Mouse (Mus musculus) left cerebral cortex, adult 2 months (tissue): ENCODE data around the gene Pdia3. TPM values are rescaled to one million over a fixed set of nuclear protein-coding genes. Genes with fewer than 3 reads are reported as not detected.
A peak's percentile ranks its signal among the peaks of the same experiment; 100 is the strongest.

Experiments
- DNase-seq, 2 experiments: peaks; one replicate each; pipeline ENCODE4 v3.0.0; 2021 to 2022; ENCODE audit warnings: low spot score in 2 of 2, mixed read lengths in 1 of 2; ENCODE audit errors: extremely low spot score in 1 of 2
- H3K27ac ChIP-seq: fragments of 200-600 bp; 2 replicates; pipeline ENCODE4 v1.8.1; 2022
- H3K4me3 ChIP-seq: fragments of 200-600 bp; 2 replicates; pipeline ENCODE4 v1.8.1; 2022
- CTCF ChIP-seq: fragments of 200-600 bp; IDR thresholded peaks from 2 replicates; pipeline ENCODE4 v1.8.1; 2022; ENCODE audit warnings: antibody characterized with exemption, mild to moderate bottlenecking, moderate library complexity
- intact Hi-C: fragments of 180-260 bp; cut with DNase I; formaldehyde crosslinking; loops from one replicate; pipeline ENCODE4 v1.15.1; 2025
- total RNA-seq, 2 experiments: library from RNA; stranded (reverse); gene quantifications; 2 replicates each; pipeline ENCODE4 v1.2.3; 2021

The Pdia3 gene
- total RNA-seq, 2 experiments from 2014 or later = 170 to 202 TPM

- no peak for TF ChIP-seq CTCF
- intact Hi-C loops = no loop called here
- Histone ChIP-seq H3K4me3 (no peak within 1 kb of the TSS), H3K27ac (no peak within 1 kb of the TSS)
- DNase-seq = no peak
Observed at GRCm38 (mm10) chr2:121444178-121444577, 30.6 kb downstream of the Pdia3 start, which contains the start of gene Ell3. Gene Ell3, minus strand, starts transcription at chr2:121444278.

GRCm38 (mm10) chr2:121445117-121445516 lies 31.5 kb downstream of the Pdia3 start:
- no peak for TF ChIP-seq CTCF
- Histone ChIP-seq H3K4me3 (no peak overlapping the region), H3K27ac (no peak overlapping the region)
- intact Hi-C loops = no loop called here
- no peak for DNase-seq

GRCm38 (mm10) chr2:121446506-121446905 lies 32.9 kb downstream of the Pdia3 start:
- intact Hi-C loops = no loop called here
- TF ChIP-seq CTCF = no peak

DNA sequence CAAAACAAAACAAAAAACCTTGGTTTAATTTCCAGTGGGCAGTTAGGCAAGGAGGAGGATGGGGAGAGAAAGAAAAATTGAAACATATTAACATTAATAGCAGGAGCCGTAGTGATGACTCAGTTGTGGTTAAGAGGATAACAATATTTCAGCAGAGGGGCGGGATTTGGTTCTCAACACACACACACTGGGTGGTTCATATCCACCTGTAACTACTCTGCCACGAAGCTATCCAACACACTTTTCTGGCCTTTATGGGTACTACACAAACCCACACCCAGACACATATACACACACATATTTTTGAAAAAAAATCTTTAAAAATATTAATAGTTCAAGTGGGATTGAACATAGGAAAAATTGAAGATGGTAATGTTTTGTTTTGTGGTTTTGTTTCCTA lies 33.4 kb downstream of the Pdia3 start:
- intact Hi-C loops = no loop called here
- Histone ChIP-seq H3K4me3 (no peak overlapping the region), H3K27ac (no peak overlapping the region)
- DNase-seq = no peak
- no peak for TF ChIP-seq CTCF

More at GRCm38 (mm10) chr2:121446506-121446905, 32.9 kb downstream of the Pdia3 start:
- no peak for DNase-seq
- no peak overlapping the region for H3K4me3 ChIP-seq
- H3K27ac ChIP-seq = no peak overlapping the region

- Histone ChIP-seq H3K4me3 (0 out of 2 replicates have a peak overlapping the region, but pooled peaks have one; percentile 17), H3K27ac (peak overlapping the region; percentile 9; the same call in 1 of the 2 replicates)
- TF ChIP-seq CTCF = peak; percentile 40
- DNase-seq = no peak
- intact Hi-C loops = no loop called here
Observed at GRCm38 (mm10) chr2:121448136-121448535, 34.6 kb downstream of the Pdia3 start.

DNA sequence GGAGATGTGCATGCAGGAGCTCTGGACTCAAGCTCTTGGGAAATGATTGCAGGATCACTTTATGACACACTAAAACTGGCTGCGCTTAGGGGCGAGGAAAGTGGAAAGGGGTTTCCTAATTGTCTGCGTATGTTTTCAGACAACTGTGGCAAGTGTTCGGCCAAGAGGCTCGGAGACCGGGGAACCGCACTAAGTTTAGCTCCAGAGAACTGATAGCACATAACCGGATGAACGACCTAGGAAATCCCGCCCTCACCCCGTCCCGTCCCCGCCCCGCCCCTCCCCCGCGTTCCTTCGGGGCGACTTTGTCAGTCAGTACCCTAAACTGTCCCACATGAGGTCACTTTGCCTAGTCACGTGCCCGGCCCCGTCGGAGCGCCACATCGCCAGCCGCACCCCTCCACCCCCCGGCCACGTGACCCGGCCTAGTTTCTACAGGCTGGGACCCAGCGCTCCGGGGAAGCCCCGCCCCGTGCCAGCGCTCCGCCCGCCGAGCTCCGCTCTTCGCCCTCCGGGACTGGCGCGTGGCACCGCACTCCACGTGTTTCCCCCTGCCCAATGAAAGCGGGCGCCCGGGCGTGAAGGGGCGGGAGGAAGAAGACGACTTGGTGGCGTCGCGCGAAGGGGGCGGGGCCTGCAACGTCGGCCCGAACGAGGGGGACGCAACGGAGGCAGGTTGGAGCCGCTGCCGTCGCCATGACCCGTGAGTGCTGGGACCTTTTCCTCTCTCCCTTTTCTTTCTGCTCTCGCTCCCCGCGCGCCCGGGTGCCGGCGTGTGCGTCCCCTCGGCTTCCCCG lies 35.4 kb downstream of the Pdia3 start, which contains the start of gene Serf2:
TSS of gene Serf2 (plus strand) at position 457 of the 797 bp plus-strand sequence.
- Histone ChIP-seq H3K4me3 (peak within 1 kb of the TSS; percentile 100), H3K27ac (peak within 1 kb of the TSS; percentile 98)
- intact Hi-C loops = no loop called here
- DNase-seq = peak; percentile 98 to 99
- no peak for TF ChIP-seq CTCF

GRCm38 (mm10) chr2:121449545-121450011 lies 36.0 kb downstream of the Pdia3 start:
- Histone ChIP-seq H3K27ac (peak overlapping the region; percentile 98), H3K4me3 (peak overlapping the region; percentile 100)
- peak; percentile 43 to 48 for DNase-seq
- intact Hi-C loops = no loop called here
- TF ChIP-seq CTCF = no peak

DNA sequence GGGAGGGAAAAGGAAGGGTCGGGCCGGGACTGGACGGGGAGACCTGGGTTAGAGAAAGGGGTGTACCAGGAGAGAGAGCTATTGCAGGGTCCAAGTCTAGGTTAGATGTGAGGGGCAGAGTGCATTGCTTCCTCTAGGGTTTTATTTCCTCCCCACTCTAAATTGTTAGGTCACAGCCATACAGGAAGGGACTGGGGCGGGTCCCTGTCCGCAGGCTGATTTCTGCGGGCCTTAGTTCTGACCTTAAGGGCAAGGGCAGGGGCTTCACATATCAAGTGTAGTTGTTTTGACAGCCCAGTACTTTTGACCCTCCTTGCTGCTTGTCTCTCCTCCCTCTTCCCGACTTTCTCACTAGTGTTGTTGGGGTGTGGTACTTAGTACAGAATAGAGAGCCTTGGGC lies 36.5 kb downstream of the Pdia3 start:
- peak overlapping the region; percentile 100 for H3K4me3 ChIP-seq
- H3K27ac ChIP-seq = peak overlapping the region; percentile 98
- no peak; the same call in 1 of the 2 replicates for TF ChIP-seq CTCF
- intact Hi-C loops = no loop called here
- DNase-seq = no peak

DNA sequence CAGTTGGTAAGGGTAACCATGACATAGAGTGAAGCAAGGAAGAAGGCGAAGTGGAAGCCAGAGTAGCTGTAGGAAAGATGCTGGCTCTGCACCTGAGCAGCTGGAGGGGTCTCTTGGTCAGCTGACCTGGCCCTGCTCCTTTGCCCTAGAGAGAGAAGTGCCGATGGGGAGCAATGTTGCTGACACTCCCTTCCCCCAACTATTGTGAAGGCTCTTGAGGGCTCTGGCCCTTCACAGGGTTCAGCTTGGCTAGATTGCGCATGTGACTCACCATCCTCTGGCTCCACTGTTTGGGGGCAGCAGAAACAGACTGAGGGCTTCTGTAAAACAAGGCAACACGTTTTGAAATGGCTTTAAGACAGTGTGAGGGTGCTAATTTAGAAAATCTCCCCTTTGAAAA lies 38.8 kb downstream of the Pdia3 start:
- intact Hi-C loops = no loop called here
- H3K4me3 ChIP-seq = no peak overlapping the region
- no peak overlapping the region for H3K27ac ChIP-seq
- DNase-seq = no peak
- TF ChIP-seq CTCF = no peak

DNA sequence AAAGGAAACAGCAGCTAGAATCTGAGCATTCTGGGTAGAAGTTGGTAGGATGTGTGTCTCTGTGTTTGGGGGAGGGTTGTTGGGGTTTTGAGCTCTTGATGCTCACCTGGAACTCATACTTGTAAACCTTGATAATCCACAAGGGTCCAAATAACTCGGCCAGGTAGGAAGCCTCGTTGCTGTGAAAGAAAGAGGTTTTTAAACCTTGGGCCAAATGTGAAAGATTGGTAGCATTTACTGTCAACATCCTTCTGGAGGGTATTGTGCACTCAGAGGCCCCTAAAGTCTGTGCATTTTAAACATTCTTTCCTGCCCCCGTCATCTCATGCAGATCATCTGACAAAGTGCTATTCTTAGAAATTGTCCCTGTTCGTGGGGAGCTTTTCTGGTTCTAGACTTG lies 39.4 kb downstream of the Pdia3 start, which contains the start of gene Hypk:
TSS of gene Hypk (plus strand) at position 301 of the 400 bp plus-strand sequence.
- H3K4me3 ChIP-seq = no peak within 1 kb of the TSS
- no peak for TF ChIP-seq CTCF
- H3K27ac ChIP-seq = 0 out of 2 replicates have a peak within 1 kb of the TSS, but pooled peaks have one; percentile 6
- no peak for DNase-seq
- intact Hi-C loops = no loop called here

GRCm38 (mm10) chr2:121453917-121454316 lies 40.3 kb downstream of the Pdia3 start:
- intact Hi-C loops = no loop called here
- TF ChIP-seq CTCF = no peak
- no peak for DNase-seq
- no peak overlapping the region for H3K27ac ChIP-seq
- H3K4me3 ChIP-seq = no peak overlapping the region

DNA sequence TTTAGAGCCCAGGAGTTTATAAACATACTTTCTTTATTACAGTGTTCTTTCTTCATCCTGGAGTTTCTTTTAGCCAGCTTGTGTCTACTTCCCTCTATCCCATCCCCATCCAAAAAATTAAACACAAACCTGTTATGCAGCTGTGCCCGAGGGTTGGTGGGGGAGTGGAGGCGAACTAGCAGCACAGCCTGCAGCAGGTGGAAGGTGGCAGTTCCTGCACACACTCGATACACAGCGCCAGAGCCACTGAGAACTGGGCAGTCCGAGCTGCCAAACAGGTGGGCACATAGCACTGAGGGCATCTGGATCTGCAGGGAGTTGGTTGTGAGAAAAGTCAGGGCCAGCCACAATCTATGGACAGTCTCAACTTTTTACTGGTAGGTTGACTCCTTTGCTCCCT lies 42.0 kb downstream of the Pdia3 start:
- H3K27ac ChIP-seq = no peak overlapping the region
- no peak for TF ChIP-seq CTCF
- intact Hi-C loops = no loop called here

More for the DNA sequence above, 42.0 kb downstream of the Pdia3 start:
- DNase-seq = no peak
- H3K4me3 ChIP-seq = no peak overlapping the region
